Mouse (Mus musculus): ENCODE data around the gene Arhgap10. TPM values are rescaled to one million over a fixed set of nuclear protein-coding genes. Genes with fewer than 3 reads are reported as not detected.

Gene Arhgap10
- polyA plus RNA-seq, 1 experiment from 2014 or later = 30.7 TPM

DNA sequence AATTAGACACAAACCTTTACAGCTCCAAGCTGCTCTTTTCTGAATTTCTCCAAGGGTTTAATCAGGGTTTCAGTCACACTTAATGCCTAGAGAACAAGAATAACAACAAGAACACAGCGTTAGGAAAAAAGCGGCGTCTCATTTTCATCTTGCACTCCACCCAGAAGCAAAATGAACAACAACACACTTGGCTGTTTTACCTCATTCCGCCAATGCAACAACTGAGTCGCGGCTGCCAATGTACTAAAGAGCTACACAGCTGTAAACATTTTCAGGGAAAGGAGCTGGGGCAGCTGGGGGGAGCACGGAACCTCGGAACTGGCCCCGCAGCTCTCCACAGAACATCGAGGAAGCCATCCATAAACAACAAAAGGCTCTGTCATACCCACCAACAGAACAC, 85.0 kb downstream of the Arhgap10 start:
- peaks cover 9% of the 10 kb centered on the region; the same call in 1 of the 2 replicates for H3K36me3 ChIP-seq
- ATAC-seq (ENCODE audit: low FRiP score, low read depth) = no peak
- H3K27ac ChIP-seq = peak overlapping the region; percentile 52; the same call in 1 of the 2 replicates
- no peak overlapping the region for H3K4me2 ChIP-seq (replicated peaks)
- 65% methylated on average over 10 of the region's 10 CpGs for WGBS
- no peak overlapping the region for H3K4me3 ChIP-seq
- H3K9ac ChIP-seq = no peak overlapping the region
- no peaks in the 10 kb centered on the region for H3K9me3 ChIP-seq
- H3K4me1 ChIP-seq = peaks cover 67% of the 10 kb centered on the region
- no peaks in the 10 kb centered on the region for H3K27me3 ChIP-seq

DNA sequence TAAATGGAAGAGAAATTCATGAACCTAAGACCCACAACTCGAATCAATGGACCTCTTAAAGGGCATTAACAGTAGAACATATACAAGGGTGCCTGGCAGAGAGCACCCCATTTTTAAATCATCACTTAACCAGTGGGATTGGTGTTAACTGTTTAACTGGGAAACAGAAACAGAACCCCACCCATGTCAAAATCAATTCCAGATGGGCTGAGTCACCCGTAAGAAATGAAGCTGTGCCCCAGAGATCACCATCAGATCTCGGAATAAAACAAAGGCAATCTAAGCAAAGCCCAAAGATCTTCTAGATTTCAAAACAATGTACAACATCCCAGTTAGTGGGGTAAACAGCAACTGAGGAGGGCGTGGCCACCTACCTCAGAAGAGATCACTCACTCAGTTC, 89.3 kb downstream of the Arhgap10 start:
- H3K4me2 ChIP-seq (replicated peaks) = no peak overlapping the region
- 35% methylated on average over 4 of the region's 4 CpGs for WGBS
- H3K9me3 ChIP-seq = no peaks in the 10 kb centered on the region
- H3K4me3 ChIP-seq = no peak overlapping the region
- no peaks in the 10 kb centered on the region for H3K27me3 ChIP-seq
- no peak overlapping the region for H3K9ac ChIP-seq
- H3K27ac ChIP-seq = no peak overlapping the region
- ATAC-seq (ENCODE audit: low FRiP score, low read depth) = no peak
- H3K36me3 ChIP-seq = peaks cover 12% of the 10 kb centered on the region; the same call in 1 of the 2 replicates
- H3K4me1 ChIP-seq = peaks cover 52% of the 10 kb centered on the region

DNA sequence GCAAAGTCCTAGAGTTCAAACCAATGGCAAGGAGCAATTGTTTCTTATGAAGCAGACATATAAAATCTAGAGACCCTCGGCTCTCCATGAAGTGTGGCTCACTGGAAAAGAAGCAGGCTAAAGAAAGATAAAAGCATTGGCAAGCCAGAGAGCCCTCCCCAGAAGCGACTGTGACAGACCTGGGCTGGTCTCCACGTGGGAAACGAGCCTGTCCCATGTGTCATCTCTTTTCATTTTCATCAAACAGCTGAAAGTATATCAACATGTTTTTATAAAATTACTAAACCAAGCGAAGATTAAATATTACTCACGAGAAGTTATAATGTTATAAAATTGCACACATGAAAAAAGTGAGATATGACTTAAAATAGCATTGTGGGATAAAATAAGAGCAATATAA, 89.7 kb downstream of the Arhgap10 start:
- no peaks in the 10 kb centered on the region for H3K9me3 ChIP-seq
- no peak overlapping the region for H3K27ac ChIP-seq
- H3K4me2 ChIP-seq (replicated peaks) = no peak overlapping the region
- no peak overlapping the region for H3K4me3 ChIP-seq
- ATAC-seq (ENCODE audit: low FRiP score, low read depth) = no peak
- WGBS = 57% methylated on average over 6 of the region's 6 CpGs
- peaks cover 48% of the 10 kb centered on the region for H3K4me1 ChIP-seq
- H3K36me3 ChIP-seq = peaks cover 12% of the 10 kb centered on the region; the same call in 1 of the 2 replicates
- H3K27me3 ChIP-seq = no peaks in the 10 kb centered on the region
- no peak overlapping the region for H3K9ac ChIP-seq

DNA sequence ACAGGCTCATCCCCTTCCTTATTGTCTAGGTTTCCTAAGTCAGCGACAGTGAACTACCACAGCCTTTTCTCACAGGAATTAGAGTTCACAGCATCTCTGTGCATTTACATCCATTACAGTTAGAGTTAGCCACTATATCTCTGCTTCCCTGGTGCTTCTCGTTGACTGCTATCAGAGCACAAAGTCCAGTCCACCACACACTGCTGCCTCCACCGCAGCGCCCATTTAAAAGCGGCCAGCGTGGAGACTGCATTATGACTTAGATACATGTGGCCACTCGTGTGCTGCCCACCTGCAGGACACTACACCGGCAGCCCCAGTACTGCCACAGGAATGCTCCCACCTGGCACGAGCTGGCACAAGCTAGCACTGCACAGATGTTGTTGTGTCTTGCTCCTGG, 90.3 kb downstream of the Arhgap10 start:
- H3K4me1 ChIP-seq = peaks cover 42% of the 10 kb centered on the region
- ATAC-seq (ENCODE audit: low FRiP score, low read depth) = no peak
- peaks cover 15% of the 10 kb centered on the region; the same call in 1 of the 2 replicates for H3K36me3 ChIP-seq
- no peaks in the 10 kb centered on the region for H3K9me3 ChIP-seq
- no peak overlapping the region; the same call in 1 of the 2 replicates for H3K27ac ChIP-seq
- H3K9ac ChIP-seq = no peak overlapping the region
- no peaks in the 10 kb centered on the region for H3K27me3 ChIP-seq
- 78% methylated on average over 9 of the region's 9 CpGs for WGBS
- no peak overlapping the region for H3K4me2 ChIP-seq (replicated peaks)
- H3K4me3 ChIP-seq = no peak overlapping the region

DNA sequence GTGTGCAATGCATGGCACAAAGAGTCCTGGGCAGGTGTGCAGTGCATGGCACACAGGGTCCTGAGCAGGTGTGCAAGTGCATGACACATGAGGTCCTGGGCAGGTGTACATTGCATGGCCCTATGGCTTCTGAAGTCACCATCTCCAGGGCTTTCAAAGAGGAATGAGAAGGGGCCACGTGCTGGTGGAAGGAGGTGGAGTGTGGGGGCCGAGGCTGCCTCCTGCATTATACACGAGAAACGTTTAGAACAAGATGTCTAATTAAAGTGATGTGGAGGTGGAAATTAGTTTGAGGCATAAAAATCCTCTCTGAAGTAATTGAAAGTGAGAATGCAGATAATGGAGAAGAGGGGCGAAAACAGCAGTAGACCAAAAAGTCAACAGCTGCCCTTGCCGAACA, 93.9 kb downstream of the Arhgap10 start:
- H3K4me1 ChIP-seq = peaks cover 14% of the 10 kb centered on the region
- 63% methylated on average over 4 of the region's 6 CpGs for WGBS

DNA sequence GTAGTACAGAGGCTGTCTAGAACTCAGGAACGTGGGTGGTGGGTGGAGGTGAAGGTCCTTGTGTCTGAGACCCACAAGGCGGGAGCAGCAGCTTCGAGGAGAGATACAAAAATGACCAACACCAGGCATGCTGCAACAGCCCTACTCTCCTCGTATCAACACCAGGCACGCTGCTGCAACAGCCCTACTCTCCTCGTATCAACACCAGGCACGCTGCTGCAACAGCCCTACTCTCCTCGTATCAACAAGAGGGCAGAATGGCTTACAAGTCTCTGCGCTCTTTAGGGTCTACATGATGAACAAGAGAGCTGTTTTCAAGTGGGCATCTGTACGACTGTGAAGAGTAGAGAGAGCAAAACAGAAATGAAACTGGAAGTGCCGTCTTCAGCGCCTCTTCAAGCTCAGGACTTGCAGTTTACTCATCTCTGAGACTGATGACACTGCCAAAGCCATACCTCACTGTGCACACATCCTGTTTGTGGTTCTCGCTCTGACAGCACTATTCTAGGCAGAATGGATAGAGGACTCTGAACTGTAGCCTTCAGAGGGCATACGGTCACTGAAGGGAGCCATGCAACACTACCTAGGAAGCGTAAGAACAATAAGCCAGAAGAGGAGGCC, 95.0 kb downstream of the Arhgap10 start:
- peaks cover 6% of the 10 kb centered on the region for H3K4me1 ChIP-seq
- H3K9me3 ChIP-seq = no peaks in the 10 kb centered on the region
- peaks cover 23% of the 10 kb centered on the region for H3K36me3 ChIP-seq
- no peak overlapping the region for H3K4me3 ChIP-seq
- WGBS = 85% methylated on average over 15 of the region's 15 CpGs
- no peak overlapping the region for H3K27ac ChIP-seq
- no peaks in the 10 kb centered on the region for H3K27me3 ChIP-seq
- no peak overlapping the region for H3K9ac ChIP-seq
- H3K4me2 ChIP-seq (replicated peaks) = no peak overlapping the region
- ATAC-seq (ENCODE audit: low FRiP score, low read depth) = no peak

More for the DNA sequence above, 93.9 kb downstream of the Arhgap10 start:
- H3K27me3 ChIP-seq = no peaks in the 10 kb centered on the region
- H3K9ac ChIP-seq = no peak overlapping the region
- H3K9me3 ChIP-seq = no peaks in the 10 kb centered on the region
- no peak overlapping the region for H3K27ac ChIP-seq
- no peak overlapping the region for H3K4me2 ChIP-seq (replicated peaks)
- ATAC-seq (ENCODE audit: low FRiP score, low read depth) = no peak
- peaks cover 23% of the 10 kb centered on the region for H3K36me3 ChIP-seq
- H3K4me3 ChIP-seq = no peak overlapping the region

DNA sequence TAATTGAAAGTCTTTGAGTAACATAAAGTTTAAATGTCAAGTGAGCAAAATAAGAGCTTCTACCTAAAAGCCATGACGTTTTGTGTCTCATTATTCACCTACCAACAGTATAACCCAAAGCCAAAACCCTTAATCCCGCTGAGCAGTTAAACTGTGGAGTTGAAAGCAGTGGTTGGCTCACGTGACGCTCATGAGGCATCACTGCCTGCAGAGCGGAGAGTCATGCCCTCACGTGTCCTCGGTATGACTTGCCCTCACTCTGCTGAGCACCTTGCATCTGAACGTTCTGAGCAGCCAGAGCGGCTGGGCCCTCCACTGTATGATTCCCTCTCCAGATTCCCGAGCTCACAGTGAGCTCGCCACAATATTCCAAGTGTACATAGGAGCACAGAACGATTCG, 96.2 kb downstream of the Arhgap10 start:
- Histone ChIP-seq H3K4me2 (replicated peaks) (no peak overlapping the region), H3K27me3 (no peaks in the 10 kb centered on the region), H3K27ac (no peak overlapping the region), H3K4me3 (no peak overlapping the region), H3K4me1 (peaks cover 5% of the 10 kb centered on the region), H3K9me3 (no peaks in the 10 kb centered on the region), H3K9ac (no peak overlapping the region), H3K36me3 (peaks cover 23% of the 10 kb centered on the region)
- no peak for ATAC-seq (ENCODE audit: low FRiP score, low read depth)
- WGBS = 72% methylated on average over 13 of the region's 13 CpGs

DNA sequence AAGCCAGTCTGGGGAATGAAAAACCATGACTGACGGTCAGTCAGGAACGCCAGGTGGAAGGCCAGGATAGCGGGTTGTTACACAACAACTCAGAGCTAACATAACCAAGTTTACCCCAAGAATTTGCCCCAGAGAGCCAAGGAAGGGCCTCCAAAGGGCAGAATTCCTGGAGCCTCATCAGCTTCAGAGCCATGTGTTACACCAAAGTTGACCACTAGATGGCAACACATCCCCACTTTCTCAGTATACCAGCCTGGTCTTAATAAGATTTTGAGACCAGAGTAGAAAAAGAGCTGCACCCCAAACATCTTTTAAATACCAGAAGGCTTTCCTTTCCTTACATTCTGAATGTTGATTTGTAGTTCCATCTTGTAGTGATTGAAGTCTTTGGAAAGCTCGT, 98.0 kb downstream of the Arhgap10 start:
- Histone ChIP-seq H3K4me3 (no peak overlapping the region), H3K27ac (no peak overlapping the region), H3K9me3 (no peaks in the 10 kb centered on the region), H3K4me2 (replicated peaks) (no peak overlapping the region), H3K36me3 (peaks cover 23% of the 10 kb centered on the region), H3K27me3 (no peaks in the 10 kb centered on the region), H3K9ac (no peak overlapping the region), H3K4me1 (peaks cover 12% of the 10 kb centered on the region)
- peak; percentile 45; the same call in 1 of the 2 replicates for ATAC-seq (ENCODE audit: low FRiP score, low read depth)
- WGBS = 51% methylated on average over 4 of the region's 4 CpGs

DNA sequence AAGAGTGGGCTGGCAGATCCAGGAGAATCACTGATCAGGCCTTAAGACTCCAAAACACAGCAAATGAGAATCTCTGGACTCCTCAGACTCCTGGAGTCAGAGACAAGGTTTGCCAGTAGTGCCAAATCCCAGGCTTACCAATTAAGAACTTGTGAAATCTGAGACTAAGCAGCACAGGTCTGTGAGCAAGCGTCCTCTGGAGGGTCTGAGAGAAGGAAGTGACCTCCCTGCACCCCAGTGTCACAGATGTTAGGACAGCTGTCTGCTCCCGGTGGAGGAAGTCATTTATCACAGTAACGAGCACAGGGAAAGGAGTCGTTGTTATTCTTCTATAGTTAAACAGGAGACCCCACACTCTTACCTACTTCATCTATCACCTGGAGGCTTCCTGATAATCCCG, 101.0 kb downstream of the Arhgap10 start:
- no peaks in the 10 kb centered on the region for H3K9me3 ChIP-seq
- ATAC-seq (ENCODE audit: low FRiP score, low read depth) = no peak
- H3K4me3 ChIP-seq = no peak overlapping the region
- H3K9ac ChIP-seq = no peak overlapping the region
- 10% methylated on average over 5 of the region's 5 CpGs for WGBS
- peaks cover 30% of the 10 kb centered on the region for H3K36me3 ChIP-seq
- no peaks in the 10 kb centered on the region for H3K27me3 ChIP-seq
- H3K4me1 ChIP-seq = peaks cover 12% of the 10 kb centered on the region
- no peak overlapping the region for H3K27ac ChIP-seq
- H3K4me2 ChIP-seq (replicated peaks) = no peak overlapping the region

DNA sequence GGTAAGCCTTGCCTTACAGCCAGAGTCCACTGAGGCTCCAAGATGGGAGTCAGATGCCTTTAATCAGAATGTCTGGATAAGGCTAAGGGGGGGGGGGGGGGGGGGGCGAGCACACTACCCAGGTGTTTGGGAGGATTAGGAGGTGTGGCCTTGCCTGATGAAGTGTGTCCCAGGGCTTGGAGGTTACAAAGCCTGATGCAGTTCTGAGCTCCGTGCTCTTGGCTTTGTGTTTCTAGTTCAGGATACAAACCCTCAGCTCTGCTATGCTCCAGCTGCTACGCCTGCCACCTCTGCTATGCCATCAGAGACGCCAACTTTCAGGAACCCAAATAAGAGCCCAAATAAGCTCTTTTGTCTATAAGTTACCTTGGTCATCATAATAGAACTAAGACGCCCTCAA, 101.7 kb downstream of the Arhgap10 start:
- Histone ChIP-seq H3K4me2 (replicated peaks) (no peak overlapping the region), H3K27ac (no peak overlapping the region), H3K4me1 (peaks cover 12% of the 10 kb centered on the region), H3K36me3 (peaks cover 34% of the 10 kb centered on the region), H3K9me3 (no peaks in the 10 kb centered on the region), H3K27me3 (no peaks in the 10 kb centered on the region), H3K9ac (no peak overlapping the region), H3K4me3 (no peak overlapping the region)
- no peak for ATAC-seq (ENCODE audit: low FRiP score, low read depth)
- WGBS = 42% methylated on average over 5 of the region's 5 CpGs

DNA sequence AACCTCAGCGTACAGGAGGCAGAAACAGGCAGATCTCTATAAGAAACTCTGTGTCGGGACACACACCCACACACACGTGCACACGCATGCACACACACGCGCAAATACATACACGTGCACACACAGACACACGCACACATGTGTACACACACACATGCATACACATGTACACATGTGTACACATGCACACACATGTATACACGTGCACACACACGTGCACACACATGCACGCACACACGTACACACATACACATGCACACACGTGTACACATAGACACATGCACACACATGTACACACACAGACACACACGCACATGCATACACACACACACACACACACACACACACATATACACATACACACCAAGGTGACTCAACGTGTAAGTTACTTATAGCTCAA, 106.5 kb downstream of the Arhgap10 start:
- no peak for ATAC-seq (ENCODE audit: low FRiP score, low read depth)
- H3K9me3 ChIP-seq = no peaks in the 10 kb centered on the region
- no peak overlapping the region for H3K4me3 ChIP-seq
- no peak overlapping the region for H3K27ac ChIP-seq
- peaks cover 58% of the 10 kb centered on the region for H3K36me3 ChIP-seq
- H3K9ac ChIP-seq = no peak overlapping the region
- H3K4me2 ChIP-seq (replicated peaks) = no peak overlapping the region
- no peaks in the 10 kb centered on the region for H3K27me3 ChIP-seq
- 98% methylated on average over 15 of the region's 15 CpGs for WGBS
- H3K4me1 ChIP-seq = peaks cover 4% of the 10 kb centered on the region; the same call in 1 of the 2 replicates

DNA sequence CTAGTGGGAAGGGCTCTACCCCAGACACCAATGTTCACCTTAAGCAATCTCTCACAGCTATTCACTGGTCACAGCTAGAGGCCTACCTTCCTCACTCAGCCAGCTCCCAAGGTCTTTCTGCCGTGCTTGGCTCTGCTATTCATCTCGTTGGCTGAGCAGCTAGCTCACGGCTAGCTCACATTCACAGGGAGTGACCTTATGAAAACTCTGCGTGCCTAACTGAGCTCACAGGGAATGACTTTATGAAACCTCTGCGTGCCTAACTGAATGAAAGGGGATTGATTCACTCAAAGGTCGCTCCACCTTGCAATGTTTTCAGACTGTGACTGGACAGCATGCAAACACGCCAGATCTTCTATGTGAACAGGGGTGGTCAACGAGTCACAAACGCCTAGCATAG, 107.4 kb downstream of the Arhgap10 start:
- no peaks in the 10 kb centered on the region for H3K27me3 ChIP-seq
- no peak overlapping the region for H3K4me2 ChIP-seq (replicated peaks)
- peaks cover 64% of the 10 kb centered on the region for H3K36me3 ChIP-seq
- ATAC-seq (ENCODE audit: low FRiP score, low read depth) = no peak
- H3K9ac ChIP-seq = no peak overlapping the region
- H3K9me3 ChIP-seq = no peaks in the 10 kb centered on the region
- no peak overlapping the region for H3K27ac ChIP-seq
- H3K4me3 ChIP-seq = no peak overlapping the region
- no peaks in the 10 kb centered on the region for H3K4me1 ChIP-seq
- 91% methylated on average over 9 of the region's 9 CpGs for WGBS

Measured in limb, embryonic 13.5 days (tissue).